16 mouse cellular contexts compared by ENCODE assay signal in the genomic region with DNA sequence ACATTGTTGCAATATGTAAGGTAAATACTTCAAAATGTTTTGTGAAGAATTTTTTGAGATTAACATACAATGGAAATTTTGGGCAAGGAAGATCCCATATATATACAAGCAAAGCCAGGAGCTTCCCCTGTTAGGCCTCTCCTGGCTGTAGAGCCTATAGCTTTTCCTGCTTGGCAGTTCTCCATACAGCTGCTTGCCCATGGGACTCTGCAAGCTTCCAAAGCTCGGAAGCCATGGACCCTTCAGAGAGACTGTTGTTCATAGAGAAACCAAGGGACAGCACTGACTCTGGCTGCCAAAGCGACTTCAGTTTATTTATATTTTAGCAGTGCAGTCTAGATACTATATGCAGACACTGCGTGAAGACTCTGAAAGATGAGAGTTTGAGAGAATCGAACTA.
"Had no signal": no experiment of that assay in that cellular context is flagged by ENCODE, and none has a peak within 500 bp of the region (broad histone marks: within the 10 kb centered on the region; RNA-seq: fewer than 3 reads in every experiment).

No protein-coding gene starts in this region.

- DNase-seq: retina, postnatal 1 day; right cerebral cortex, adult 18-20 months; right cerebral cortex, postnatal 14 days; right cerebral cortex, postnatal 25 days; right cerebral cortex, postnatal 4 days; spleen, adult 18-20 months; thymus, adult 18-20 months; thymus, adult 2 months; thymus, postnatal 14 days; thymus, postnatal 25 days; thymus, postnatal 36 days; thymus, postnatal 4 days had no signal

- H3K9me3 ChIP-seq: neural tube, embryonic 13.5 days; neural tube, embryonic 15.5 days; stomach, embryonic 15.5 days had no signal

- H3K4me1 ChIP-seq: neural tube, embryonic 15.5 days; stomach, embryonic 15.5 days had no signal

- H3K4me2 ChIP-seq: neural tube, embryonic 13.5 days; neural tube, embryonic 15.5 days; stomach, embryonic 15.5 days had no signal

- H3K4me3 ChIP-seq: neural tube, embryonic 13.5 days; neural tube, embryonic 15.5 days; stomach, embryonic 15.5 days had no signal

- H3K27me3 ChIP-seq: neural tube, embryonic 13.5 days; neural tube, embryonic 15.5 days; stomach, embryonic 15.5 days had no signal

- H3K27ac ChIP-seq: neural tube, embryonic 13.5 days; neural tube, embryonic 15.5 days; stomach, embryonic 15.5 days; stomach, postnatal 0 days had no signal

- H3K36me3 ChIP-seq: neural tube, embryonic 13.5 days; neural tube, embryonic 15.5 days; stomach, embryonic 15.5 days had no signal

- H3K9ac ChIP-seq: neural tube, embryonic 13.5 days; neural tube, embryonic 15.5 days; stomach, embryonic 15.5 days had no signal
